Mouse (Mus musculus): ENCODE measurements around the gene Nr2c1.
A peak's percentile ranks its signal among the peaks of the same experiment; 100 is the strongest.

Gene Nr2c1

DNA sequence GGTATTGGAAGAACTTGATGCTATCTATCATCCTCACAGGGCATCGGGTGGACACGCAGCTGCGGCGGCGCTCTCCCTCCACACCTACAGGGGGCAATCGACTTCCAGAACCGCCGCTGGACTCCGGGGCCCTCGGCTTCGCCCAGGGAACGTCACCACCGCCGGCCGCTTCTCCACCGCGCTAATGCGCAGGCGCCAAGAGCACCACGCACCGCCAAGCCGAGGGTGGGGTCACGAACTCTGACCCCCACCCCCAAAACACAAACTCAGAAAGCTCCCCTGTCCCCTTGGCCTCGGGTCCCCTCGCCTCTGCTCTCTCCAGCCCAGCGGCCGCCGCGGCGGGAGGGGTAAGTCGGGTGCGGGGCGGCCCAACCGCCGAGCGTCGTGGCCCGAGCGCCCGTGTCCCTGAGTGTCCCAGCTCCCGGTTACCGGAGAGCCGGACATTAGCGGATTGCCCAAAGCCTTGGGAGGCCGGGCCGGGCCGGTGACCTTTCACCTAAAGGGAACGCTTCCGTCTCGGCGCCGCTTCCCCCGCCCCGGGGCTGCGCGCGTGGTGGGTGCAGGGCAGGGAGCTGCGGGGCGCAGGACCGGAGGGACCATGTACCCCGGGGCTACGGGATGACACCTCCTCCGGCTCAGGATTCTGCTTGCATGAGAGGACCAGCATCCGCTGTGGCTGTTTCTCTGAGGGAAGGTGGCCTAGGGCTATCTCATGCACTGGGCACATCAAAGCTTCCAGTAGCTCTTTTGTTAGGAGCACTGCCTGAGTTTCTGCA lies at the start of gene Nr2c1:
Gene Nr2c1, plus strand, starts transcription at position 268 of the 776 bp plus-strand sequence.
- DNase-seq (ENCODE audit: low spot score), result peak; percentile 89

DNA sequence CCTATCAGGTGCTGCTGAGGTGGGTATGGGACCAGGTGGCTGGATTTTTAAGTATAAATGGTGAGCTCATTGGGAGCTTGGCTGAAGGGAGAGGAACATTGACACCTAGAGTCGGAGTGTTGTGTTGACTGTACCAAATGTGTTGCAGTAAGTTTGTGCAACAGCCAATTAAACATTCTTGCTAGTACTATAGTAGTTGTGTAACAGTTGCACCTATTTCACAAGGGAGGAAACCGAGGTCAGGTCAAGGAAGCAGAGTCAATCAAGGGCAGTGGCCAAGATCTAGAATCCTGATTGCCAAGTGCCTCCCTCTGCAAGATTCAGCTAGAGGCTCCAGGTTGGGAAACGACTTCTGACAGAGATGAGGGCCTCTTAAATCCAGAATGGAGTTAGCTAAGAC lies 49.7 kb upstream of the Nr2c1 start:
- no peak for DNase-seq (ENCODE audit: low spot score)

DNA sequence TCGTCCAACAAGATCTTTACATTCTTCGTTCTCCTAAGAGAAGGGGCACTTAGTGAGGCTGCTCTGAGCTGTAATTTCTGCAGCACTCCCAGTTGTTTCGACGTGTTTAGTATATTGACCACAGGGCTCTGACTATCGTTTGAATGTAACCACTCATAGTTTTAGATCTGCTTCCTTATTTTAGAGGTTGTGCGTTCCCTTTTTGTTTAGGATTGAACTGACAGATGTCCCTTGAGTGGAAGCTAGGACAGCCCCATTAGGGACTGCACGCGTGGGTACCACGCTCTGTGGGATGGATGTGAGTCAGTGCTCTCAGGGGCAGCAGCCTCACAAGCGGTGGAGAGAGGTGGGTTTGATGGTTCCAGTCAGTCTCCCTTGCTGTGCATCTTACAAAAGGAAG lies 42.3 kb upstream of the Nr2c1 start:
- DNase-seq (ENCODE audit: low spot score), result no peak

DNA sequence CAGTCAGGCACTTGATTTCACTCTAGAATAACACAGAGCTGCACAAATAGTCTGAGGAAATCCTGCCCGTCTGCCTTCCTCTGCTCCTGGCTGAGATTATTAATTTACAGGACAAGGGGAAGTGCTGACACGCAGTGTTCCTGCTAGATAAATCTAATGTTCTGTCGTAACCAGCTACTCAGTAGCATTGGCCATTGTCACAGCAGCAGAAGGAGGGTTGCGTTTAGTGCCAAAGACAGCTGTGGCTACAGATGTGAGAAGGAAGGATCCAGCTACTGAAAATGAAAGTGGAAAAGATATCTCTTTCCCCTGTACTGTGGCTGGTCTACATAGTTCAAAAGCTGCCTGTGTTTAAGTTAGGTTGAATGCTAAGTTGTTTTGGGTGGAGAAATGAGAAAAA lies 40.7 kb upstream of the Nr2c1 start:
- no peak for DNase-seq (ENCODE audit: low spot score)

DNA sequence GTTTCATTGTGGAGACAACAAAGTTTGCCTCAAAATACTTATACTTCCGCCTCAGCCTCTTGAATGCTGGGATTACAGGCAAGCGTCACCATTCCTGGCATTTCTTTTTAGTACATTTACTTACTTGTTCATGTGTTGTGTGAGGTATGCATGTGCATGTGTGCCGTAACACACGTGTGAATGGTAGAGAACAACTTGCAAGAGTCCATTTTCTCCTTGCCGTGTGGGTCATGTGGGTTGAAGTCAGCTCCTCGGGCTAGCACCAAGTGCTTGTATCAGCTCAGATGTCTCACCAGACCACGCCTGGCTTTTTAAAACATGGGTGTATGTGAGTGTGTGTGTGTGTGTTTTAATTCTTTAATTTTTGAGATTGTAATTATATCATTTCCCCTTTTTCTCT lies 40.2 kb upstream of the Nr2c1 start:
- DNase-seq (ENCODE audit: low spot score), result no peak

DNA sequence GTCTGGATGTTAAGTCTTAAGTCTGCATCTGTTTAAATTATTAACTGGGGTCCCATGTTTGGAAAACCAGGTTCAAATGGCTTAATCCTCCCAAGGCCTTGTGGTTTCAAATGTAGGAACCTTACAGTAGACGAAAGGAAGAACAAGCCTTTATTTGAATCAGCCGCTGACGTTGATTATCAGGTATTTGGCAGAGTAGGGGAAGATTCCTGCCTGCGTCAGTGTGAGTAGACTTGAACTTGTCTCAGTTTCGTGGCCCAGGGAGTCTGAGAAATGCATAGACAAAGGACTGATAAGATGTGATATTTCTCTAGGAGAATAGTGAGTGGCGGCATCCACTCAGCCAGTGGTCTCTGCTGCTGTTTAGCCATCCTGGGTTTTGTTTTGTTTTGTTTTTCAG lies 39.0 kb upstream of the Nr2c1 start:
- DNase-seq (ENCODE audit: low spot score), result no peak

DNA sequence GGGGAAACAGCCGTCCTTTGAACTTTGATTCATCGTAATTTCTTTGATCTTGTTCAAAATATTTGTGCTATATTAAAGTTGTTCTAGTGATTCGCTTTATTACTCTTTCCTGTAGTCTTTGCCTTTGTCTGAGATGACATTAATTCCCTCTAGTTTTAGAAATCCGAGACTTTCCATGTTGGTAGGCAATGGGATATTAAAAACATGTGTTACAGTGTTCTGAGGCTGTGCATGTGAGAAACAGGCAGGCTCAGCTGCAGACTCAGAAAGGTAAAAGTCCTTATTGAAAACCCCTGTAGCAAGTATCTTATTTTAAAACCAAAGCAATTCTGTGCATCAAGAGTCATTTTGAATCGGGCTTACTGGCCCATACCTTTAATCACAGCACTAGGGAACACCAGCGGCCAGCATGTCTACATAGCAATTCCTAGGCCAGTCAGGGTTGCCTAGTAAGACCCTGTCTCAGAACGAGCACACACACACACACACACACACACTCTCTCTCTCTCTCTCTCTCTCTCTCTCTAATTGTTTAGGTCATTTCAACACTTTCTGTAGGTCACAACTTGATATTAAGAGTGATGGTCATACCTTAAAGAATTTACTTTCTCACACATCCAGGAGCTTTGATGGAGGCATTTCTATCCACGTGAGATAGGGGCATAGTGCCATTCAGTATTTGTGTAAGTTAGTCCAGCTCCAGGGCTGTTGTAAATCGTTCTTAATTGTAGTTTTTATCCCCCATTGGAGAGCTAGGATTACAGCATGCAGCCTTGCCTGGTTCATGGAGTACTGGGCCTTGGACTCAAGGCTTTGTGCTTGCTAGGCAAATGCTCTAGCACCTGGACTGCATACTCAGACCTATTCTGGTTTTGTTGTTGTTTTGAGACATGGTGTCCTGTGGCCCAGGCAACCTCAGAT lies 36.7 kb upstream of the Nr2c1 start:
- DNase-seq (ENCODE audit: low spot score), result no peak

DNA sequence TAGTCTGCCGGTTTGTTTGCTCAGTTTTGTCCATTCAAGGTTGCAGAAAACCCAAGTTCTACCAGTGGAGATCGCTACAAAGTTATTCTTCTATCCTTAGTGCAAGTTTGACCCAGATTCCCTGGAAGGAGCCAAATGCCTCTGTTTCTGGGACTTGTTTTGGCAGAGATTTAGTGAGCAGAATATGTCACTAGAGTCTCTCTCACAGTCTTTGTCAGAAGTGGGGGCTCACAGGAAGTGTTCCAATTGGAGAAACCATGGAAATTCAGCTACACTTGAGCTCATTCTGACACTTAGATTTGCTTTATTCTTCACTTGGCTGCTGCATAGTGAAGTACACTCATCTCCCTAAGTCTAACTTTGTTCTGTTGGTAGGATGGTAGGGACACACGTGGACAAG lies 35.6 kb upstream of the Nr2c1 start:
- no peak for DNase-seq (ENCODE audit: low spot score)

DNA sequence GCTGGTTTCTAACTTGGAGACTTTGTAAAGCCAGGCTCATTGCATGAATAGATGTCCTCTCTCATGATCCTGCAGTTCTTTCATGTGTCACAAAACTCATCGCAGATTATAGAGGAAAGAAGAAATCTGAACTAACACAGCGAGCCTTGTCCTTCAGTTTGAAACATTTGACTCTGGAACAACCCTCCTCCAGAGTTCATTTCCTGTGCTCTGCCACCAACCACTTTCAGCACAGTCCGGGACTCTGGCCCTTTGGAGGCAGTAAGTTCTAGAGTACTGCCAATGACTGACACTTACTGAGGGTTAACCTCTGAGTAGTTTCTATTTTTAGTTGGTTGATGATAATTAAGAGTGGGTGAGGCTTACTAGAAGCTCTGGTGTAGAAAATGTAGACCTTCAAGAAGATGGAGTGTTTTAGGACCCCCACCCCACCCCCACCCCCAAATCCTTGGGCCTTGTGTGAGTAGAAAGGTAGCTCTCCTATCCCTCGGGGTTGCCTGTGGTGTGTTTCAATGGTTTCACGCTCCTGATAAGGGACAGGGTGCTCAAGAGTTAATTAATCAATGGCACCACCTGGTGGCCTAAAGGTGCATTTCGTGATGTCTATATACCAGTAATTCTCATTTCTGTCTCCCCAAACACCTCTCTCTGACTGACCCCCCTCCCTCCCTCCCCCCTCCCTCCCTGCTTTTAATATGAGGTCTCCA lies 31.8 kb upstream of the Nr2c1 start:
- DNase-seq (ENCODE audit: low spot score), result peak; percentile 90

DNA sequence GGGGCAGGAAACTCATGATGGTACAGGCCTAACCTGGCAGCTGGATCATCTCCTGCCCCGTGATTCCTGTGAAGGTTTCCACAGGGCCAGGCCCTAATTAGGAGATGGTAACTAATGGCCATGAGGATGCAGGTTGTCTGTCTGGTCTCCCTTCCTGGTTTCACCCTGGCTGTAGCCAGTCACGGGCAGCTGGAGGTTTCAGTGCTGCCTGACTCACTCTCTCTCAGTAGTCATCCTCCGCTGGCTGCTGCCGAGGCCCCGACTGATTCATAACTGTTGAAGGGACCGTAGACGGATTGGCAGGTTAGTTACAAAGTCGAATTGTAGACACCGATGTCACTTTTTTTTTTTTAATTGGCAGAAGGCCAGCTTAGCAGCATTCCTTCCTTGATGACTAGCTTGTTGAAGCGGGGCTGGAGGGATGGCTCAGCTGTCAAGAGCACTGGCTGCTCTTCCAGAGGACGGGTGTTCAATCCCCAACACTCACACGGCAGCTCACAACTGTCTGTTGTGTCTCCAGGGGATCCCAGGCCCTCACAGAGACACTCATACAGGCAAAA lies 31.0 kb upstream of the Nr2c1 start:
- peak; percentile 83 for DNase-seq (ENCODE audit: low spot score)

DNA sequence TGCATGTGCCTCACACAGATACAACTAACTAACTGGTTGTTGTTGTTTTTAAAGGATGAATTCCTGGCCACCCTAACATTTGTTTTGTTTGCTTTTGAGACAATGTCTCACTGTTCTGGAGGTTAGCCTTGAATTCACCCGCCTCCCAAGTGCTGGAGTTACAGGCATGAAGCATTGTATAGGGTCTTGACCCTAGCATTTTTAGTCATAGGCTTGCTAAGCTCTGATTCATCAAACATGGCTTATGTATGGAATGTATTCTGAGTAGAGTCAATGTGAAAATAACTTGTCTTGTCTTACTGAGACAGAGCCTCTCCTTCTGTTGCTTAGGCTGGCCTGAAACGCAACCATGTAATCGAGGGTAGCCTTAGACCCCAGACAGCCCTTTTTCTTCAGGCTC lies 29.9 kb upstream of the Nr2c1 start:
- DNase-seq (ENCODE audit: low spot score), result no peak

DNA sequence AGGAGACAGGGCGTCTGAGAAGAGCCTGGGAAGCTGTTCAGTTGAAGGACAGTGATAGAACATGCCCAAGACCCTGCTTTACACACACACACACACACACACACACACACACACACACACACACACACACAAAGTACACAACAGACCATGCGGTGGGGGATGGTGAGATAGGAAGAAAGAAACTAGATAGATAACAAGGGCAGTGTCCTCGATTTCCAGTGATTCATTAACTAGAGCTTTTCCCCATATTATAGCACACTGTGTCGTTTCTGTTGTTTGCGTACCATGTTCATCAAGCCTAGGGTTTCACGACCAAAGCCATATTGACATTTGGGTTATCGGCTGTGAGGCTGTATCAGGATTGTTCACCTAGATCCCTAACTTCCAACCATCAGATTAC lies 28.8 kb upstream of the Nr2c1 start:
- DNase-seq (ENCODE audit: low spot score), result no peak

DNA sequence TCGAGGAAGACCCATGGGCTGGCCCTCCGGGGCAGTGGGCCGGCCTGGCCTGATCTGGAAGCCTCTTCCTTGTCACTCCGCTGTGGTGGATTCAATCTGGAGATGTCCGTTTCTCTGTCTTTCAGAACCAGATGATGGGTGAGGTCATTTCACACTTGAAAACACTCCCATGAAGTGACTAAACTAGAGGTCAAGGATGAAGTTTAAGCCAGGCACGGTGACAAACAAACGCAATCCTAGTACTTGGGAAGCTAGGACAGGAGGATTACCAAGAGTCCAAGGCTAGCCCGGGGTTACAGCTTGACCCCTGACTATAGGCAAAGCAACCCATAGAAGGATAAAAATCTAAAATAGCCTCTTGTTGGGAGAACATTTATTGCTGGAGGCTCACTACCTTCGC lies 27.1 kb upstream of the Nr2c1 start:
- DNase-seq (ENCODE audit: low spot score), result no peak

DNA sequence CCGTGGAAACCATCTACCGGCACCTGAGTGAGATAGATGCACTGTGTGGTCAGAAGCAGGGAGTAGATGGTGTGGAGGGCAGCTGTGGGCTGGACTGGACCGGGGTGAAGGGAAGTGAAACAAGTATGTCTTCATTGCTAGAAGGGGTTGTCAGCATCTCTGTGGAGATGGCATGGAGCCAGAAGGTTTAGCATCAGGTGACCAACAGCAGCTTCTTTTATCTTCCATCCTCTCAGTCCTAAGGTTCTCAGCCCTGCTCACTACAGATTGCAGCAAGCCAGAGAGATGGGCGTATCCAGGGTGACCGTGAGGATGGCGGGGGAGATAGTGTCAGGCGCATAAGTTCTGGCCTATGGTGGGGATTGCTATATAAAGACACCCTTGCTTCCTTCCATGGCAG lies 25.2 kb upstream of the Nr2c1 start:
- no peak for DNase-seq (ENCODE audit: low spot score)

DNA sequence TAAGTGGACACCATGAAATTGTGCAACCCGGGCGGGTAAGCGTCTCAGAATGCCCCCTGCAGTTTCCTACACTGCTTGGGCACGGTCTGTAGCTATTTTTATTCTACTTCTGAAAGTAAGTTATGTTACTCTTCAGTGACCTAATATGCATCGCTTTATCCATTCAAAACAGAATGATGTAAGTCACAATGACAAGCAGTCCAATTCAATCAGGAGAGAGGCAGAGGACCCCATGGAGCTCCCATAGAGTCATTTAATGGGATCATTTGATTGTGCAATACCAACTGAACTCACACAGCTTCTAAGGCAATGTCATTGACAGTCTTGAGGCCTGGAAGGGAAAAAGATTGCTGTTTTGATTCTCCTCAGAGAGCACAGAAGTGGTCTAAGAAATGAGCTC lies 24.2 kb upstream of the Nr2c1 start:
- DNase-seq (ENCODE audit: low spot score), result no peak

DNA sequence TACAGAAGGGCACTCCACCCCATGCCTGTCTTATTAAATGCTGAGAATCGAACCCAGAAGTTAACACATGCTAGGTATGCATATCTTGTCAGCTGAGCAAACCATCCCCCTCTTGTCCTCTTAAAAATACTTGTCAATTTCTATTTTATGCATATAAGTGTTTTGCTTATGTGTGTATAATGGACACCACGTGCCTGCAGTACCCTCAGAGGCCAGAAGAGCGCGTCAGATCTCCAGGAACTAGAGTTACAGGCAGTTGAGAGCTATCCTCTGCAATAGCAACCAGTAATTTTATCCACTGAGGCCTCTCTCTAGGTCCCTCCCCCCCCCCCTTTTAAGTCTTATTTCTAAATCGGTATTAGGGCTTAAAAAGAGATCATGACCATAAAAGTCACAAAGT lies 23.4 kb upstream of the Nr2c1 start:
- no peak for DNase-seq (ENCODE audit: low spot score)

DNA sequence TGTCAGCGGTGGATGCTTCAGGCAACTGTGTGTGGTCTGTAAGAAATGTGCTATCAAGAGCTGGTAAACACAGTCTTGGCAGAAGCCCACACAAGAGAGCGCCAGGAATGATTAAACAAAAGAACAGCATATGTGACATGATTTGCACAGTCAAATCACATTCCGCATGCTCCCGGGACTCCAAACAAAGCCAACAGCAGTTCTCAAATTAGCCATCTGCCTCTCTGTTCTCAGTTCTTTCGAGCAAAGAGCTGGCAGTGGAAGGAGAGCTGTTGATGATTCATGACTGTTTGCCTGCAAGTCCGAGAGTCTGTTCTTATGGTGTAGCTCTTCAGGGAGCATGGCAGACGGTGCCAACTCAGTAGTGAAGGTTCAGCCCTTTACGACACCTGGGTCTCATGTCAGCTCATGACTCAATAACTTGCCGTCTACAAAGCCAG lies 18.1 kb upstream of the Nr2c1 start:
- peak; percentile 80 for DNase-seq (ENCODE audit: low spot score)

DNA sequence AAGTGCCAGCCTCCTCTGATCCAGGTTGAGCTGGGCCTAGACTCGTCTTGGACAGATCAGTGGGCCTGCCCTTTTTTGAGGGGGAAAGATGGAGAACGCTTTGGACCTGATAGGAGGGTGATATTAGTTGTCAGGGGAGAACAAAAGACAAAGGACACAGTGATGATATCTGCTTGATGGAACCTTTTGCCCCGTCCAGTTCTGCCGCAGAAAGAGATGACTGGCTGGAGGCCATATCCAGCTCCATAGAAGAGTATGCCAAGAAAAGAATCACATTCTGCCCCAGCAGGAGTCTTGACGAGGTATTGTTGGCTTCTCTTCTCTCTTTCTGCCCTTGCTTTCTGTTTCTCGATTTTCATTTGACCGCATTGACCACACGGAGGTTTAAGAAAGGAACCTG lies 14.7 kb upstream of the Nr2c1 start:
- DNase-seq (ENCODE audit: low spot score), result no peak

DNA sequence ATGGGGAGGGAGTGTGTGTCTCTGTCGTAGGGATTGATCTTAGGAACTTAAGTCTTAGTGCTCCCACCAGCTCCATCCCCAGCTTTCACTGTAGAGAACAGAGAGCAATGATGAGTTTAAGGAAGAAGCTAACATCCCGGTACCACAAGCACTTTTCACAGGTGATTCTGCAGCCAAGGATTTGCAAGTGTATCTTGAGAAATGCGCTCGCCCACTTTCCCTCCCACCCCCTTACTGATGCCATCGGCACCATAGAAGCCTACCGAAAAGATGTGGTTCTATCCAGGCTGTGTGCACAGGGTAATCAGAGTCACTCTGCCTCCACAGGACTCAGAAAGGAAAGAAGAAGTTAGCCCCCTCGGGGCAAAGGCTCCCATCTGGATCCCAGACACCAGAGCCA lies 14.1 kb upstream of the Nr2c1 start:
- no peak for DNase-seq (ENCODE audit: low spot score)

DNA sequence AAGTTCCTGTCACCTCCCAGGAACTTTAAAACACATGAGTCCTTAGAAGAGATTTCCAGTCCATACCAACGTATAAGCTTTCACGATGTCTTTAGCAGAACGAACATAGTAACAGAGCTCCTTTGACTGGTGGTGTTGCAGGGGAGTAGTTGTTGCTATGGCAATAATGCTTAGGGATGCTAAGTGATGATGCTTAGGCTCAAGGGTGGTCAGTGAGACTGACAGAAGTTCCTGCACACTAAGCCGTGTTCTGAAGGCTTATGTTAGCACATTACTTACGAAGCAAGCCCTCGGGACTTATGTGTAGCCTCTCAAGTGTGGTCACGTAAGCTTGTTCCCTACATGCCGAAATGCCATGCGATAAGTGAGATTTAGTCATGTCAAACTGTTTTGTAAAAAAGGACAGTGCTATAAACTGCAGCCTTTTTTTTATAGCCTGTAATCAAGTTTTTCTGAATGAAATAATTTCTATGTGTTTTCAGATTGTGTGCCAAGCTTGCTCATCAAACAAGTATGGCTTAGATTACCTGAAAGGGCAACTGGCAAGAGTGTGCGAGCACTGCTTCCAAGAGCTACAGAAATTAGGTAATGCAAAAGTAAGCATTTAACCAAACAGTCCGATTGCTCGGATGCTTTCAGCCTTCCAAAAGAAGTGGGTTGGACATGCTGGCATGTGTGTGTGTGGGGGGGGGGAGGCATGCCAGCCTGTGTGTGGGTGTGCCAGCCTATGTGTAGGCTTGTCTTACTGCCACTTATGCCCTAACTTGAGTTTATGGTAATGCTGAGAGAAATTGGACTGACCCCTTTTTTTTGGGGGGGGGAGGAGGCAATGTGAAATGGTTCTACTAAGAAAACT lies 13.1 kb upstream of the Nr2c1 start:
- DNase-seq (ENCODE audit: low spot score), result no peak

DNA sequence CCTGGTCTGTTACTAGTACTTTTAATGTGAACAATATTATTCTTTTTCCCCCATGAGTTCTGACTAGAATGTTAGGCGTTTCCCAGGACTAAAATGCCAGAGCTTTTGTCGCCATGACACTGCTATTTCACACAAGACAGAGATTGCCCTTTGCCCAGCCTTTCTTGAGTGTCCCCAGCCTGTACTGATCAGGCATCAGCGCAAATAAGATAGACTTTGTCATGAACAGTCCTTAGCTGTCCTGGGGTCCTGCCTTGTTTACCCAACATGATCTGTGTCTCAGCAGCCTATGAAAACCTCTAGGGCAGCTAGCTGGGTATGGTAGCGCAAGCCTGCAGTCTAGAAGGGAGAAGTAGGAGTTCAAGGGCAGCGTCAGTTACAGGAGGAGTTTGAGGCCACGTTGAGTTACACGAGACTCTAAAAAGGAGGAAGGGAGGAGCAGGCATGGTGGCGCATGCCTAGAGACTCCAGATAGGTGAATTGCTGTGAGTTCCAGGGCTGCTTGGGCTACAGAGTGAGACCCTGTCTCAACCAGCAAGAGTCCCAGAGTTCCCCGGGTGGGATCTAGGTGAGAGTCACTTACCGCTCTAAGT lies 8.8 kb upstream of the Nr2c1 start:
- DNase-seq (ENCODE audit: low spot score), result no peak
